Mouse (Mus musculus) neutrophil, adult 5-6 weeks (primary cell): ENCODE data around the gene Abcc3. TPM values are rescaled to one million over a fixed set of nuclear protein-coding genes. Genes with fewer than 3 reads are reported as not detected.

Experiments used
- ATAC-seq: fragments of 151-379, 151-347 bp; 2 replicates; pipeline ENCODE4 v1.8.0; 2017; ENCODE audit warnings: mild to moderate bottlenecking, moderate TSS enrichment; ENCODE audit not compliant: insufficient number of reproducible peaks, poor library complexity, low FRiP score, severe bottlenecking; ENCODE audit errors: extremely low read depth
- total RNA-seq: library from RNA; stranded (forward); fragments of 200-1000 nt; gene quantifications from 2 replicates; pipeline ENCODE4 v1.2.3, GENCODE M21; 2017

Gene Abcc3
- total RNA-seq, 1 experiment from 2014 or later = 1.2 TPM

DNA sequence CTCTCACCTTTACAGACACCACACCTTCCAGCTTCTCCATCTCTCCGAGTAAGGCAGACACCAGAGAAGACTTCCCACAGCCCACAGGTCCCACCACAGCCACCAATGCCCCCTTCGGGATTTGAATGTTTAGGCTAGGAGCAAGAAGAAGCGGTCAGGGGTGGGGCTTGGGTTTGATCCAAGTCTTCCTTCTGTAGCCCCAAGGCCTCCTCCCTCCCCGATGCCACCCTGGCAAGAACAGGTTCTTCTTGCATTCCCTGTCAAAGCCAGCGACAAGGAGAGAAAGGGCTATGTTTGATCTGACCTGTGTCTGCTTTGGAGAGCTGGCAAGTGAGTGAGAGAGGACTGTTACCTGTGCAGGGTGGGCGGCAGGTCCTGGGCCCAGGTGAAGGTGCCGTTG lies 29.1 kb downstream of the Abcc3 start:
- ATAC-seq = no peak

DNA sequence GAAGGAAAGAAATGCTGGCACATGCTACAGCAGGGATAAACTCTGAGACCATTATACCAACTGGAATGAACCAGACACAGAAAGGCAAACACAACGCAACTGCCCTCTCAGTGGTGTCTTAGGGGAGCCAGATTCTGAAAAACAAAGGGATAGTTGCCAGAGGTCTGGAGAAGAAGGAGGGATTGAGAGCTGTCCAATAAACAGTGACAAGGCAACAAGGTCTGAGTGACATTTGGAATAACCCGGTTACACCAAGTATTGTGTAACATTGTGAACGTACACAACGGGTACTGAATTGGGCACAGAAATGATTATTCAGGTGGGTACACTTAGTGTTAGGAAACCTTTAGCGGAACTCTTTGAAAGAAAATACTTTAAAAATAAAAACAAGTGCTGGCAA lies 30.7 kb downstream of the Abcc3 start:
- ATAC-seq = no peak

DNA sequence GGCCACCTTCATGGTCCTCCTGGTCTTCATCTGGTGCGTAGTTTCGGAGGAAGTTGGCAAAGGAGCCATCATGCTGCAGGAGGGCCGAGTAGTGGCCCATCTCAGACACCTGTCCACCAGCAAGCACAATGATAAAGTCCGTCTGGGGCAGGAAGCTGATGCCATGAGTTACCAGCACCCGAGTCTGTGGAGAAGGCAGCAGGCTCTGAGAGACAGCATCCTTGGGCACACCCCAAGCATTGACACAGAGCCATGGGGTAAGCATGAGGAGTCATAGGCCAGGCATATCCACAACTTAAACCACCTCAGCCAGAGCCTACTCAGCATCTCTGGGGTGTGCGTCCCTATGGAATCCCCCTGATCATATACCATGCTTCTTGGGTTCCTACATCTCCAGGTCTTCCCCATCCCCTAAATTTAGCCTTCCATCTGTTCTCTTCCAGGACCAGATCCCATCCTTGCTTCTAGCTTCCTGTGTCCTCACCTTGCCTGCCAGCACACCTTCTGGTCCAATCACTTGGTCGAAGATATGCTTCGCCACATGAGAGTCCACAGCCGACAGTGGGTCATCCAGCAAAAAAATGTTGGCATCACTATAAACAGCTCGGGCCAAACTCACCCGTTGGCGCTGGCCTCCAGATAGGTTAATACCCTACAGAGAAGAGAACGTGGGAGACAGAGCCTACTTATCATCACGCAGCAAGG lies 31.5 kb downstream of the Abcc3 start:
- no peak for ATAC-seq

DNA sequence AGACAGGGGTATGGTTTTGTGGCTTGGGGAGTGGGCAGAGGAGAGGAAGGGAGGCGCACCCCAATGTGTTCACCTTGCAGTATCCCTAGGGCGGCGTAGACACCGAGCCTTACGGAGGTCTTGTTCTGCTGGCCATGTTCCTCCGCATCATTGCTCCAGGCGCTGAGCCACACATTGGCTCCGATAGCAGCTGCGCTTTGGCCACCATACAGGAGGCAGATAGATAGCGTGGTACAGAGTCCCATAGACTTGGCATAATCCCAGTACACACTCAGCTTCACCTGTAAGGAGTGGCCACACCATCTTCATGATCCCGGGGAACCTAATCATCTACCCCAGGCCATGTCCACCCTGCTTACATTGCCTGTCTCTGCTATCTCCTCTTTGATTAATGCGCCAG lies 33.6 kb downstream of the Abcc3 start:
- ATAC-seq = no peak

DNA sequence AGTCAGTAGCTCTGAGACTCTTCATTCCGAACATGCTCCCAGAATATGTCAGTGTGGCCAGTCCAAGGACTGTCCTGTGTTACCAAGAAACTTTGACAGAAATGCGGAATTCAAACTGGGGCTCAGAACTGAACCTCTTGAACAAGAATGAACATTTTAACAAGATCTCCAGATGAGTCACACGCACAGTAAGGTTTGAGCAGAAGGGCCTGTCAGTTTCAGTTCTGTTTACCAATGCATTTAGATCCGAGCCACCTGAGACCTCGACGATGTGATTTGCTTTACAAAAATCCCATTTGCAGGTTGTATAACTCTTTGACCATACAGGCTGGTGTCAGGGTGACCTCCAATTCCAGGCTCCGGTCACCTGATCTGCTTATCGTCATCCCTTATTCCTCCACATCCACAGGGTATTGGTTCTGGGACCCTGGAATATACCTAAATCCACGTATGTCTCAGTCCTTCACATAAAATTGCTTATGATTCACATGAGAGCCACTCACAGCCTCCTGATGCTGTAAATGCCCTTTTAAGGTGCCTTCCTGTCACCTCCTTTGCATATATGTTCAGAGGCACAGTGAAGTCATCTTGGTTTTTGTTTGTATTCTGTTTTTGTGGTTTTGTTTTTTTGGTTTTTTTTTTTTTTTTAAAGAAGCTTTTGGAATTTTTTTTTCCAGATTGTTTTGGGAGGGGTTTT lies 37.1 kb downstream of the Abcc3 start:
- ATAC-seq = no peak

DNA sequence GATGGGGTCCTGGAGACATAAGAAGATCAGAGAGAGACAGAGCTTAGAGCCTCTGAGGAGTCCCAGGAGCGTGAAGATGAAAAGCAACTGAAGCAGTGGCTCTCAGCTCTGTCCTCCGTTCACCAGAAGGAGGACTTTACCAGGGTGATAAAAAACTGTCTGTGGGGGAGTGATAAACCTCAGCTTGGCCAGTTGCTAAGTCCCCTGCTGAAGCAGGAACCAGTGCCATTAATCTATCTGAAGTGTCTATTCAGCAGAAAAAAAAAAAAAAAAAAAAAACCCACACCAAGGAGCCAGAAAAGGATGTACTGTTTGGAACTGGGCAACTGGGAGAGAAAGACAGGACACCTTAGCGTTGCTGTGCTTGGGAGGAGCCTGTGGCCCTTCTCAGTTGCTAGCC lies 41.7 kb downstream of the Abcc3 start:
- ATAC-seq = no peak

DNA sequence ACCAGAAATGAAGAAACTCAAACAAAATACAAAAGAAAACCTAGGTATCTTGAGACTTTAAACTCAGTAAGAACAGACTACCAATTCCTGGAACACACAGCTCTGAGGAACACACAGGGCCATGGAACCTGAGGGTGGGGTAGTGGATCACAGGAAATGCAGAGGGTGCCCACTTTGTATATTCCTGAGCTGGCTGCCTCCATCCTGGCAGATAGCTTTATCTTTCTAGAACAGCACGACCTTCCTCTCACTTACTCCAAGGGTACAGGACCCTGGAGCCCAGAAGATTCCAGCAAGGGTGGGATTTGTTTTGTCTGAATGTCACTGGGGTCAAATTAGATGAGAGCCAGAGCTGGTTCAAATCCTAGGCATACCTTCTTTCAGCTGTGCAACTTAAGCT lies 42.5 kb downstream of the Abcc3 start:
- ATAC-seq = no peak

DNA sequence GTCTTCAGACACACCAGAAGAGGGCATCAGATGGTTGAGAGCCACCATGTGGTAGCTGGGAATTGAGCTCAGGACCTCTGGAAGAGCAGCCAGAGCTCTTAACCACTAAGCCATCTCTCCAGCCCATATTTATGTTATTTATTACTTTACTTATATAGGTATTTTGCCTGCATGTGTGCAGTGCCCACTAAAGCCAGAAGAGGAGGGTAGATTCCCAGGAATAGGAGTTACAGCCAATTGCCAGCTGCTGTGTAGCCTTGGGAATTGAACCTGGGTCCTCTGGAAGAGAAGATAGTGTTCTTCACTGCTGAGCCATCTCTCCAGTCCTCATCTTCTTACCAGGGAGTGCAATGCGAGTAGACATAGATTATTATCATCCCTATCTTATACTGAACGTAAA lies 43.0 kb downstream of the Abcc3 start:
- no peak for ATAC-seq

DNA sequence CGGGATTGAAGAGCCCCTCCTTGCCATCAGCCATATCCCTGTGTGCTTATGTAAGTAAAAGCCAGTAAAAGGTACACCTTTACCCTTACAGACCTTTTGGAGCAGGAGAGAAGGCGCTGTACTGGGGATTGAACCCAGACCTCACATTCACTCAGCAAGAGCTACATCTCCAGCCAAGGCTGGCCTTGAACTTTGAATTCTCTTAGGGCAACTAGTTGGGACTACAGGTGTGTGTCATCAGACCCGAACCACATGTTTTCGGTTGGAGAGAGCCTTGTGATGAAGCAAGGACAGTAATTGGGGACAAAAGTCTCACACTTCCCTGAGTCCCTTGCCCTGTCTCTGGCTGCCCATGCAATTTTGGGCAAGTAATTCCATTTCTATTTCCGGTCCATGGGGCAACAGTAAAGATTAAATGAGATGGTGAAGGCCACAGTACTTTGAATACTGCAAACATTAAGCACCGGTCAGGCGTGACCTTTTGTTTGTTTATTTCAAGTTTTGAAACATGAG lies 45.7 kb downstream of the Abcc3 start:
- ATAC-seq = no peak

DNA sequence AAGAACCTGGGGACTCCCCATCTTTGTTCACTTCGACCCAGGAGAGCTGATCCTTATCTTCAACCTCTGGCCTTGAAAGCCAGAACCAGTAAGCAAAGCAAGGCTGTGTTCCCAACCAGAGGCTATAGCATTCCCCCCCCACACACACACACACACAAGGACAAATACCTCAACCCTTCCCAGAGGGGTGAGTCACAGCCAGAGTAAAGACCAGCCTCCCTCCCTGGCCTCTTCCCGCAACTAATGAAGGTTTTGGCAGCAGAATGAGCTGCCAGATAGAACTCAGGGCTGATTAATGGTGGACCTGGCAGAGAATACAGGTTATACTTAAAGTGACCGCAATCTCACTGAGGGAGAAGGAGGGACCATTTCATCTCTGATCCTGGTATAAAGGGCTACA lies 46.2 kb downstream of the Abcc3 start:
- no peak for ATAC-seq

DNA sequence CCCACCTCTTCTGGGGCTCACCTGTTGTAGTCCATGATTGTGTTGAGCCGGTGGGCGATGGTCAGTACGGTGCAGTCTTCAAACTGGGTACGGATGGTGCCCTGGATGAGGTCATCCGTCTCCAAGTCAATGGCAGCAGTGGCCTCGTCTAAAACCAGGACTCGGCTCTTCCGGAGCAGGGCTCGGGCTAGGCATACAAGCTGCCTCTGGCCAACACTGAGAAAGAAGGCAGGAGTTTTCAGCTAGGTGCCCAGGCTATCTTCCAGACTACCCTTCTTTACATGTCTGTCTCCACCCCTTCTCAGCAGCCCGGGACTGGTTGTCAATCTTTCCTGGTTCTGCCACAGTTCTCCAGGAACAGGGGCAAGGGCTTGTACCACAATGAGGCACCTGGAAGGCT lies 46.9 kb downstream of the Abcc3 start:
- no peak for ATAC-seq

DNA sequence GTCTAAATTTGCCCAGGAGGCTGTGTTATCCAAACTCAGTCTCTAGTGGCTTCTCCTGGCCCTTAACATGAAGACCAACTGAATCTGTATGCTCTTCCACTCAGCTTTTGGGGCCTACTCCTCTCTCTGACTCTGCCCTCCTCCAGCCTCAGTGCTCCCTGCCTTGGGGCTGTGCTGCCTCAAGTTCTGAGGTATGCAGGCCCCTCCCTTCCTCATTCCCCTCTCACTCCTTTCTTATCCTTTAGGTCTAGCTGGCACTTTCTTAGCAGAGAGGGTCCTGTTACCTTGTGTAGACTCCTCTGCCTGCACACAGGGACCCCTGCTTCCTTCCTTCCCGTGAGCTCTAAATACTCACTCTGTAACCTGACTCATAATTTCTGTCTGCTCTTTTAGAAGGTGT lies 48.3 kb downstream of the Abcc3 start:
- ATAC-seq = no peak

DNA sequence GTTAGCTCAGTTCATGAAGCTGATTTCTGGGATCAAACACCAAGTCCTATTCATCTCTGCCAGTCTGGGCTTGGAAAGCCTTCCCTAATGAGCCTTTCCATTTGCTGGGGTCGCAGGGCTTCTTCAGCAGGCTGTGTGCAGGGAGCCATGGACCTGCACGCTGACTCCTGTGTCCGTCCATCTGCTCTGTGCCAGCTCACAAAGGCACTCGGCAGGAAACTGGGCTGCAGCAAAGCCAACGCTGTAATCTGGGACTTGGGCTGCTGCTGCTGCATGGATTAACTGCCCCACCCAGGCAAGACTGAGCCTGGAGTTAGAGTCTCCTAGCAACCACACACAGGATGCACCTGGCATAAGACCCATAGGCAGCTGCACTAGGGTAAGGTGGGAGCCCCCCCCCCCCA lies 48.8 kb downstream of the Abcc3 start:
- ATAC-seq = no peak

DNA sequence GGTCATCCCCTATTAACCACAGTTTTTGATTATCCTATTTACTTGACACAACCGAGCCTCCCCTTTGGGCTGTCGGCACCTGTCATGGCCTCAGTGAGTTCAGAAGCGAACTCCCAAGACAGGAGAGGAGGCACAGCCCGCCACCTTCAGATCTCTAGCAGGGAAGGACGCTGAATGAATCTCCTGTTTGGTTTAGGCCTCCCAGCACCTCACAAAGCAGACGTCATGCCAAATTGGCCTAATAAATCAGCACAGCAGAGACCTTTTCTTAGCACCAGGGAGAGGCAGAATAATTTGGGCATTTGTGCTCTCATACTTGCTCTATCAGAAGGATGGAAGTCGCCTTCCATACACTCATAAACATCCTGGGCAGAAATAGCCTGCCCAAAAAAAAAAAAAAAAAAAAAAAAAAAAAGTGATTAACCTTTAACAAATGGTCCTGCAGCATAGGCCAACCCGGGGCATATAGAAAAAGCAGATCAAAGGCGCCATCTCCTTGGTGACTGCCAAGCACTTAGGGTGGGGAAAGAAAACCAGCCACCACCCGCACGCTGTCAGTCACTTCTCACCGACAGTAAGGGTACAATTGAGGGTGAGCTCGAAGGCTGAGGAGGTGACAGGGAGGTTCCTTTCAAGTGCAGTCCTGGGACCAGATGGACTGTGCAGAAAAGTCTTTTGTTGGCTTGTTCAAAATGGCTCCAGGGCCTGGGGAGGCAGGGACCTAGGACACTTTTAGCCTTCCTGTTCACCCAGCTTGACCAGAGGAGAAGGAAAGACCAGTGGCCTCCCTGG lies 50.5 kb downstream of the Abcc3 start:
- no peak for ATAC-seq

DNA sequence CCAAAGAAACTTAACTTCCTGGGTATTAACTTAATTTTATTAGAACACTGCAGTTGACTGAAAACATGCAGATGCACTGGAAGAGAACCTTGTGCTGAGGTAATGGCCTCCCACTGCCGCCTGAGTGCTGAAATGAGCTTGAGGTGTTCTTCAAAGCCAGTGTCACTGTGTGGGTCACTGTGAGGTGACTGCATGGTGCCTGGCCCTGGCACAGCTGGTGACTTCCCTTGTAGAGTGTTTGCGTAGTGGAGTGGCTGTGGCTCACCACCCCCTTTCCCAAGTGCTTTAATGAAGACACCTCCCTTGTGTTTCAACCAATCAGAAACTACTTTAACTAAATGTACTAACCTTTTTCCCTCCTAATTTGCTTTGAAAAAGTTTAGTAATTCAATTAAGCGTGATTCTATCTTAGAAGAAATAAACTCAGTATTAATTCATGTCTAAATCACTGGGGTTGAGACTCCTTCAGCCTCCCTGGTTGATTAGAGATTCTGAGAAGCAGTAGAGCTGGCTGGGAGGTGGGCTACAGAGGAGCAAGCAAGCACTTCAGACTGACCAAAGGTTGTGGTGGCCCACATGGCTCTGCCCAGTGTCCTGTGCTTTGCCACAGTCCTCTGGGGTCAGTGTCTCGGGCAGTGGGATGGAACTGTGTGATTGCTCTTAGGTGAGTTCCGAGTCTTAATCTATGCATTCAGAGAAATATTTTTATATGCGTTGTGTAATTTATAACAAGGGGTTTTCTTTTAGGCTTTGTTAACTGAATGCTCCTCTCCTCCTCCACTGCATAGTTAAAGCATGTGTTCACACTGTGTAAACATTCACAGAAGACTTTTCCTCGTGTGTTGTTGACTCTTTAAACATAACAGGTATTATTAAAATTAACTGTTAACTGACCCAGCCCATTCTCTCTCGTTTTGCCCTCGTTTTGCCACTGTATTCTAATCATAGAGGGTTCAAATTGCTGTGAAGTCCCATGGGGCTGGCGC lies 51.6 kb downstream of the Abcc3 start:
- no peak for ATAC-seq

DNA sequence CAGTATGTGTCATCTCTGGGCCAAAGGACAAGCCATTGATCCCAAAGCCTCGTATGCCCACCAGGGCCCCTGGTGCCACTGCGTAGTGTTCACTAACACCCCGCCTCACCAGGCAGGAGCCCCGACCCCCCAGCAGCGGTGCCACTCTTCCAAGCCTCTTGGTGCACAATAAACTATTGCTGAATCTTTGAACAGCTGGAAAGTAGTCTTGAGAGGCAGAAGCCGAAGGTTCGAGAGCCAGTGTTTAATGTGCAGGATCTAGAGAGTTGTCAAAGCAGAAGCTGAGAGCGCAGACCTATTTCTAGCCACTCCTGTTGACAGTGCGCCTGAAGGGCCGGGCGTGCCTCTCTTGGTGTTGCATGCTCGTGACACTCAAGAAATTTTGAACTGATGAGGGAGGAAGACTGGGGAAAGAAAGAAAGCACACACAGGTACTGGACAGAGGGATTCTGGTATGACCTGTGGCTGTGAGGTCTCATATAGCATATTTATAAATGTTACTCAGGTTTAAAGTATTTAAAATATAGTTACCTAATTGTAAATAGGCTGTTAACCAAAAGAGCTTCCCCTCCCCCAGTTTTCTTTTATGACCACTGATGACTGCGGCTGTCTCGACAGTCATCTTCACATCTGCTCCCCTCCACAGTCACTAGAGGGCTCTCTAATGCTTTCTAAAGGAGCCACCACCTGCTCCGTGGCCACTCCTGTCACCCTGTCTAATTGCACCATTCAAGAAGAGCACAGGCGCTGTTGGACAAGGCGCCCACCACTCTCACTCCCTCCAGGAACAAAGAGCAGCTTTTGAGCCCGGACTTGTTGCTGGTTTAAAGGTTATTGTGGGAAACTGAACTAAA lies 52.8 kb downstream of the Abcc3 start:
- ATAC-seq = peak; percentile 78; the same call in 1 of the 2 replicates

DNA sequence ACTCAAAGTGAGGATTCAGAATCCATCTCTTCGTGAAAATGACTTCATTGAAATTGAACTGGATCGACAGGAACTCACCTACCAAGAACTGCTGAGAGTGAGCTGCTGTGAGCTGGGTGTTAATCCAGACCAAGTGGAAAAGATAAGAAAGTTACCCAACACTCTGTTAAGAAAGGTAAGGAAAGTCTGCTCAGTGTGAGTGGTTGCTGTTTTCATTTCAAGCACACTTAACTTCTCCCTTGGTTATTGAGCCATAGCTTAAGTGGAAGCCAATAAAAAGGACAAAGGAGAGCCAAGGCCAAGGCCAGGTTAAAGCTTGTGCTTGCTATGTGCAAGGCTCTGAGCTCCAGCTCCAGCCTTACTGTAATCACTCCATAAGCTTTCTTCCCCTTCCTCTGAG lies 54.5 kb downstream of the Abcc3 start:
- ATAC-seq = no peak

DNA sequence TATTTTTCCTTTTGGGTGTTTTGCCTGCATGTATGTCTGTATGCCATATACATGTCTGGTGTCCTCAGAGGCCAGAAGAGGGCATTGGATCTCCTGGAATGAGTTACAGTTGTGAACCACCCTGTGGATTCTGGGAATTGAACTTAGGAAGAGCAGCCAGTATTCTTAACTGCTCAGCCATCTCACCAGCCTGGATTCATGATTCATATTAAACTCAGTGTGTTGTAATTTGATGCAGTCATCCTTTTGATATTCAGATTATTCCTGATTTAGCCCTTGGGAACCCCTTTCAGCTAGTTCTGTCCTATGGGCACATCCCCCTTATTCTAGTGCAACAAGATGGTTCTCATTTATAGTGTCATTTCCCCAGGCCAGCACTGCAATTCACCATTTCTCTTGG lies 56.2 kb downstream of the Abcc3 start:
- no peak for ATAC-seq
